Mouse (Mus musculus) spleen, postnatal 14 days (tissue): ENCODE measurements around the gene Habp4.

Source experiments
- DNase-seq, 2 experiments: peaks; one replicate each; pipeline ENCODE4 v3.0.0; 2021 to 2022; ENCODE audit warnings: low spot score in 2 of 2

Habp4 gene

DNA sequence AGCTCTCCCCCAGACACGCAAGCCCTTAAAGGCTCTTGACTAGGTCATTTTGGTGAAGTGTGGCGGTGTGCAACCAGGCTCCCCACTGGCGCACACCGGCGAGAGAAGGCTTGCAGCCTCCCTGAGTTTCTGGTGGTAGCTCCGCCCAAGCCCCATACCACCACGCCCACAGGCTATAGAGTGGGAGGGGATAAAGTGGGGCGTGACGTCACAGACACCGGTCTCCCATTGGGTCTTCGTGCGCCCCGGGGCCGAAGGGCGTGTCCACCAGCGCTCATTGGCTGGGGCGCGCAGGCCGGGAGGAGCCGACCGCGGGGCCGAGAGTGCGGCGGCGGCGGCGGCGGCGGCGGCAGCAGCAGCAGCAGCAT is at the start of gene Habp4:
TSS of gene Habp4 (plus strand) at position 277 of the 368 bp plus-strand sequence.
- peak; percentile 97 to 98 for DNase-seq

DNA sequence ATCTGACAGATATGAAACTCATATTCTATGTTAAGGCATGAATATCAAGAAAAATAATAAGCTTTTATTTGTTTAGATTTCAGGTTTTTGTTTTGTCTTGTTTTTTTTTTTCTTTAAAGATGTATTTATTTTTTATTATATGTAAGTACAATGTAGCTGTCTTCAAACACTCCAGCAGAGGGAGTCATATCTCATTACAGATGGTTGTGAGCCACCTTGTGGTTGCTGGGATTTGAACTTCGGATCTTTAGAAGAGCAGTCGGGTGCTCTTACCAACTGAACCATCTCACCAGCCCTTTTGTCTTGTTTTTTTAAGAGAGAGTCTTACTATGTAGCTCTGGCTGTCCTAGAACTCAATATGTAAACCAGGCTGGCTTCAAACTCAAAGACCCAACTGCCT is 44.2 kb upstream of the Habp4 start:
- no peak for DNase-seq

GRCm38 (mm10) chr13:64120760-64121159 is 40.9 kb upstream of the Habp4 start:
- no peak for DNase-seq

GRCm38 (mm10) chr13:64123491-64124188 is 38.0 kb upstream of the Habp4 start:
- no peak for DNase-seq

DNA sequence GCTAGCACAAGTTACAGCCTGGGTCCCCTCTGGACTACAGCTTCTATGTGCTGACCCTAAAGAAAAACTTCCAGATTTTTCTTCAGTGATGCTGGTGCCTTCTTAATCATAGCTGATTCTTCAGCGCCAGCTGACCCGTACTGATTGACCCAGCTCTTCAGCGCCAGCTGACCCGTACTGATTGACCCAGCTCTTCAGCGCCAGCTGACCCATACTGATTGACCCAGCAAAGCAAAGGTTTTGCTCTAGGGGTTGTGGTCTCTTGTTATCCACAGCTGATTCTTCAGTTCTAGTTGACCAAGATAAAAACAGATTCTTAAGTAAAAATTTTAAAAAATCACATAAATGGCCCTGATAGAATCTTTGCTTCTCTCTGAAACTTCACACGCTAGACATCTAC is 36.7 kb upstream of the Habp4 start:
- DNase-seq, result no peak

- no peak for DNase-seq
Observed at GRCm38 (mm10) chr13:64126316-64126715, 35.3 kb upstream of the Habp4 start.

- peak; percentile 40 to 59 for DNase-seq
Observed at GRCm38 (mm10) chr13:64128858-64129615, 32.6 kb upstream of the Habp4 start, which contains the start of gene Slc35d2. Gene Slc35d2 (minus strand): TSS chr13:64129368.

DNA sequence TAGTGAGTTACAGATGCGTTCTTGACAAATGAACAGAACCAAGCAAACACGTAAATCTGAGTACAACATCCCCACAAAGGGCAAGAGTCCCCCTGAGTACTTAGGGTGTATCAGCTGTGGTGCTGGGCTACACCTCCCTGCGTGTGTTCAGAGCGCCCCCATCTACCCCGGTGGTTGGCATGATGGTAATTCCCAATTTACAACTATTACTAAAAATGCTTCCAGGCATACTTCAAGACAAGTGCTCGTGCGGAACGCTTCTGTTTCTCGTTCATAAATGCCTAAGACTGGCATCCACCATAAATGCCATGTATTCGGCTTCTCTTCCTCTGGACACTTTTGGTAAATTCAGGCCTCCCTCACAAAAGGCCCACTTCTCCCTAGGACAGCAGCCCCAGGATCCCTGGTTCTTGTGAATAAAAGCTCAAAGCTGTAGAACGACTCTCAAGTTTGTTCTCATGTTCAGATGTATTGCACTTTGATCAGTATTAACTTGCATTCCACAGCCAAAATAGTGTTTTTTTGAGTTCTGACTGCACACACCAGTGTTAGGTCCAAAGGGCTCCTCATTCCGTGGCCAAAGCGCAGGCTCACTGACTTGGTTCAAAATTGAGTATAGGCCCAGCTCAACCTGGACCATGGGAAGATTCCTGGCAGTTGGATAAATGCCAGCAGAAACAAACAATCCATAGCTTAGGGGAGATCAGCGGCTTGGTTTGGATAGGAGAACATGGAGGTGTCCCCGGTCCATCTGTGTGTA is 31.8 kb upstream of the Habp4 start:
- peak; percentile 15 to 34 for DNase-seq

- no peak for DNase-seq
Observed at GRCm38 (mm10) chr13:64150121-64150520, 11.5 kb upstream of the Habp4 start.

- peak; percentile 82 to 88 for DNase-seq
Observed at GRCm38 (mm10) chr13:64152241-64152669, 9.4 kb upstream of the Habp4 start.

DNA sequence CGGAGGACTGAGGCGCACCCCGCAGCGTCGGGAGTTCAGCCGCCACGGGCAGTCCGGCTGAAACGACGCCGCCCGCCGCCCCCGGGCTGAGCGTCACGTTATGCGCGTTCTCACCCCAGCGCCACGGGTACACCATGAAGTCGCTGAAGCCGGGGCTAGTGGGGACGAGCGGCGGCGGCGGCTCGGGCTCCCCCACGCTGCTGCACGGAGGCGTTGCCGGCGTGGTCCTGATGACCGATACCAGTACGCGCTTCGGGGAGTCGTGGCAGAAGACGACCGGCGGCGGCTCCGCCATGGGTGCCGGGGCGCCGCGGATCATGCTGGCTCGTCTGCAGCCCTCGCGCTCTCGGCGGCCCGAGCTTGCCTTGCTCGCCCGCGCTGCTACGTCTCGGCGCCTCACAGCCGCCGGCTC is 8.9 kb upstream of the Habp4 start:
- DNase-seq, result no peak

DNA sequence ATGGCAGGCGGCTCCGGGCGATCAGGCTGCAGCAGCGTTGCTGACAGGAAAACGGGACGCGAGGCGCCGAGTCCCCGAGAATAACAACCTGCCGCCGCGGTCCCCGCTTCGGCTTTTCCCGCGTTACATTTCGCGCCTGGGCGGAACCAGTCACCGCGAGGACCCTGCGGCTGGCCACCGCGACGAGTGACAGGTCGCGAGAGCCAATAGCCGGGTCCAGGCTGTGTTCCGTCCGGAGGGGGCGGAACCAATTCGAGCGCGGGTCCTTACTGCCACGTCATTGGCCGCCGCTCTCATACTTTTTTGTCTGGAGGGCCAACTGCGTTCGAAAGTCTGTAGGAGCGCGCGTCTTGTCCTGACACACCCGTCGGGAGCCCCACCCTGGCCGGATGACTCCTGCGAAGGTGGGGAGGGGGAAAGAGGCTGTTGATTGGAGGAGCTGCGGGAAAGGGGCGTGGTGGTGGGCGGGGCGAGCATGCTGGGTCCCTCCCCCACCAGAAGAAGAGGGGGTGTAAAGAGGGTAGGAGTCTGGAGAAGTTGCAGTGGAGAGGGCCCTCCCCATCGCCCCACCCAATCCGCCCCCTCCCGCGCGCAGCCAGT is 8.4 kb upstream of the Habp4 start, which contains the start of gene Zfp367:
TSS of gene Zfp367 (minus strand) at position 120 of the 600 bp plus-strand sequence.
- DNase-seq, result peak; percentile 95 to 96

DNA sequence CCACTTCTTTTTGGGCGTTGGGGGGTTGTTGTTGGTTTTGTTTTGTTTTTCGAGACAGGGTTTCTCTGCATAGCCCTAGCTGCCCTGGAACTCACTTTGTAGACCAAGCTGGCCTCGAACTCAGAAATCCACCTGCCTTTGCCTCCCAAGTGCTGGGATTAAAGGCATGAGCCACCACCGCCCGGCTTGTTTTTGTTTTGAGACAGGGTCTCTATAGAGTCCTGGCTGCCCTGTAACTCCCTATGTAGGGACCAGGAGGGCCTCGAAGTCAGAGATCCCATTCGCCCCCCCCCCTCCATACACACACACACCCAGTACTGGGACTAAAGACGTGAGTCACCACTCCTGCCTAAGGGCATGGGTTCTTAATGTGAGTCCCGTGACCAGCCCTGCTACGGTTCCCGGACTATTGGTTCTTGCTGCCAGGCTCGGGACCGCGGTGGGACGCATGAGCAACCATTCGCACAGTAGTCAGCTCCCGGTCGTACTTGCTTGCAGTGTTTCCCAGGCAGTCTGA is 7.8 kb upstream of the Habp4 start:
- DNase-seq, result peak; percentile 14 to 19

DNA sequence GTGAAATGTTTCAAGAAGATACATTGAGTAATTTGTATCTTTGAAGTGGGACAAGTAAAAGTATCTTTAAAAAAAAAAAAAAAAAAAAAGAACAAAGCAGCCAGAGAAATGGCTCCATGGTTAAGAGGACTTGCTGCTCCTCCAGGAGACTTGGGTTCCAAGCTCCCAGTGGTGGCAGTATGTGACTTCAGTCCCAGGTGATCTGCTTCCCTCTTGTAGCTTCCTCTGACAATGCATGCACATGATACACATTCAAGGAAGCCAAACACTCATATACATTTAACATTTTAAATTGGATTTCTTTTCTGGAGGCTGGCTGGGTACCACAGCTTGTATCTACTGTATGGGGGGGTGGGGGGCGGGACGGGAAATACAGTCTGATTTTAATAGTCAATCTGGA is 7.0 kb upstream of the Habp4 start:
- DNase-seq, result no peak

DNA sequence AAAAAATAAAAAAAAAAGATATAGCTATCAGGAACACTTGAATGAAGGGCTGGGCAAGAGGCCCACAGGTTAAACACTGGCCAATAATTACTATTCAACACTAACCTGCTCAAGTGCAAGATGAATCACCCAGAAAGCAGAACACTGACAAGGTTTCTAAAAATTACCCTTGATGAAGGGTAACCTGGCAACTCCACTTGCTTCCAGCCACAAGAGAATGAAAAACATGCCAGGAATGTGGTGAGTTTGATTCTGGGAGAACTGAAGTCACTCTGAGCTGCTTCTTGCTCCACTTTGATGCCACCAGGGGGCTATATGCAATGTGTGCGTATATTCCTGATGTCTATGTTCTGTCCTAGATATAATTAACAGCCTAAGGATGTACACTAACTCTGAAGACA is 6.5 kb upstream of the Habp4 start:
- DNase-seq, result no peak

DNA sequence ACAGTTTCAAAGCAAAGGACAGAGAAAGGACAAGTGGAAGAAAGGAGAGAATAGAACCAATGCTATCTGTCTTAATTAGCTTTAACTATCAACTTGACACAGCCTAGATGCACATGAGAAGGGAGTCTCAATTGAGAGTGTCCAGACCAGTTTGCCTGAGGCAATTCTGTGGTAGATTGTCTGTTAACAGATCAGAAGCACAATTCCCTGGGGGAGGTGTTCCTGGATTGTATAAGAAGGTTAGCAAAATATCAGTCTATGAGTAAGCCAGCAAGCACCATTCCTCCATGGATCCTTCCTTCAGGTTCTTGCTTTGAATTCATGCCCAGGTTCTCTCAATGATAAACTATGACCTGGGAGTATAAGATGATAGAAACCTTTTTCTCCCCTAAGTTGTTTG is 4.7 kb upstream of the Habp4 start:
- DNase-seq, result no peak

GRCm38 (mm10) chr13:64161916-64162611 is 440 bp downstream of the Habp4 start:
- DNase-seq, result no peak

GRCm38 (mm10) chr13:64162626-64163025 is 1.0 kb downstream of the Habp4 start:
- DNase-seq, result no peak

DNA sequence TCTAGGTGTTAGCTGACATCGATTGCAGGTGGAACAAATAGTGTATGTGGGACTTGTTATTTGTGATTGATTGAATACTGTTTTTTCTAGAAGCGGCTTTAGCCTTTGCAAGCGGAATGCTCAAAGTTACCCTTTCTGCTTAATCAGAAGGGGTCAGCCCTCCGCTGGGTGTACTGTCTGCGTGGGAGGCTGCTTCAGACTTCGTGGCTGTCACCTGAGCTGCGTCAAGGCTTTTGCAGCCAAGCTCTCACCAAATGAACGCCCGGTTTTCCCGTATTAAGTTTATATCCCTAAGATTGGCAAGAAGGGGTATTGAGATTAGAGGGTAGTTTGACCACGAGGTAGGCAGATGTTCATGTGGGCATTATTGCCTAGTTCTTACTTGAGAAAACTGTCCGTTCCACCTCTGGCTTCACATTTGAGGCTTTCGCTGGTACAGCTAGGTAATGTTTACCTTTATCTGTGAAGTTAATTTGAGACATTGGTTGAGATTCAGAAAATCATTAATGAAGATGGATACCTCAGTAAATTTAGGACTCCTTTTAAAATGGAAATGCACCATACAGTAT is 1.6 kb downstream of the Habp4 start:
- DNase-seq, result no peak

- DNase-seq, result no peak
Observed at GRCm38 (mm10) chr13:64169746-64170145, 8.1 kb downstream of the Habp4 start.

GRCm38 (mm10) chr13:64178000-64178399 is 16.4 kb downstream of the Habp4 start:
- DNase-seq, result no peak
